Comparison of ENCODE assay signal across 34 mouse cellular contexts in genomic region chr7:25303003-25303684, GRCm38 (mm10). TPM values are rescaled to one million over a fixed set of nuclear protein-coding genes. Genes with fewer than 3 reads are reported as not detected.
"Had no signal": no experiment of that assay in that cellular context is flagged by ENCODE, and none has a peak within 500 bp of the region (broad histone marks: within the 10 kb centered on the region; RNA-seq: fewer than 3 reads in every experiment).

No protein-coding gene starts in this region.

- H3K27ac ChIP-seq: heart, adult 2 months; heart, embryonic 13.5 days; heart, embryonic 15.5 days; hindbrain, embryonic 10.5 days; hindbrain, embryonic 12.5 days; hindbrain, embryonic 14.5 days; intestine, embryonic 15.5 days; limb, embryonic 13.5 days; limb, embryonic 15.5 days; liver, embryonic 12.5 days; liver, embryonic 14.5 days had no signal

- DNase-seq: gastrocnemius, postnatal 14 days; heart, adult 2 months; heart, postnatal 14 days; heart, postnatal 4 days; kidney, adult 18-20 months; kidney, adult 8-10 months; kidney, postnatal 10 days; kidney, postnatal 25 days; kidney, postnatal 4 days; layer of hippocampus, adult 9-11 months; layer of hippocampus, postnatal 36 days; left cerebral cortex, postnatal 4 days had no signal

- H3K36me3 ChIP-seq: heart, embryonic 13.5 days; heart, embryonic 15.5 days; hindbrain, embryonic 10.5 days; hindbrain, embryonic 12.5 days; intestine, embryonic 15.5 days; limb, embryonic 13.5 days; limb, embryonic 15.5 days; liver, embryonic 12.5 days had no signal

- H3K4me3 ChIP-seq: heart, adult 2 months; heart, embryonic 13.5 days; heart, embryonic 15.5 days; hindbrain, embryonic 10.5 days; hindbrain, embryonic 12.5 days; intestine, embryonic 15.5 days; limb, embryonic 13.5 days; limb, embryonic 15.5 days; liver, embryonic 12.5 days had no signal

RNA-seq across cellular contexts. Expression of gene Prr19, which starts 1.9 kb away (rescaled TPM):
- total RNA-seq: gastrocnemius, adult 8-10 months; gastrocnemius, postnatal 14 days; gastrocnemius, postnatal 4 days; granulocyte monocyte progenitor cell, adult 5-6 weeks; heart, adult 2 months; heart, postnatal 14 days; heart, postnatal 4 days; layer of hippocampus, adult 18-20 months; layer of hippocampus, postnatal 14 days; layer of hippocampus, postnatal 36 days; left cerebral cortex, adult 18-20 months; left cerebral cortex, adult 8-10 months; left cerebral cortex, postnatal 25 days; liver, adult 2 months had no signal
- polyA plus RNA-seq: heart, adult 2 months; heart, postnatal 0 days; inflammation-experienced regulatory T-cells, adult 6 months; liver, adult 2 months; liver, embryonic 16.5 days had no signal

RNA-seq across cellular contexts. Expression of gene Tmem145, which starts 2.8 kb away (rescaled TPM):
- total RNA-seq: gastrocnemius, adult 8-10 months; gastrocnemius, postnatal 14 days; granulocyte monocyte progenitor cell, adult 5-6 weeks; heart, adult 2 months; heart, postnatal 14 days; heart, postnatal 4 days; liver, adult 2 months had no signal
- polyA plus RNA-seq: heart, postnatal 0 days; inflammation-experienced regulatory T-cells, adult 6 months; liver, adult 2 months; liver, embryonic 14.5 days had no signal
